Mouse (Mus musculus): ENCODE data around the gene Sh3glb1.

The Sh3glb1 gene

DNA sequence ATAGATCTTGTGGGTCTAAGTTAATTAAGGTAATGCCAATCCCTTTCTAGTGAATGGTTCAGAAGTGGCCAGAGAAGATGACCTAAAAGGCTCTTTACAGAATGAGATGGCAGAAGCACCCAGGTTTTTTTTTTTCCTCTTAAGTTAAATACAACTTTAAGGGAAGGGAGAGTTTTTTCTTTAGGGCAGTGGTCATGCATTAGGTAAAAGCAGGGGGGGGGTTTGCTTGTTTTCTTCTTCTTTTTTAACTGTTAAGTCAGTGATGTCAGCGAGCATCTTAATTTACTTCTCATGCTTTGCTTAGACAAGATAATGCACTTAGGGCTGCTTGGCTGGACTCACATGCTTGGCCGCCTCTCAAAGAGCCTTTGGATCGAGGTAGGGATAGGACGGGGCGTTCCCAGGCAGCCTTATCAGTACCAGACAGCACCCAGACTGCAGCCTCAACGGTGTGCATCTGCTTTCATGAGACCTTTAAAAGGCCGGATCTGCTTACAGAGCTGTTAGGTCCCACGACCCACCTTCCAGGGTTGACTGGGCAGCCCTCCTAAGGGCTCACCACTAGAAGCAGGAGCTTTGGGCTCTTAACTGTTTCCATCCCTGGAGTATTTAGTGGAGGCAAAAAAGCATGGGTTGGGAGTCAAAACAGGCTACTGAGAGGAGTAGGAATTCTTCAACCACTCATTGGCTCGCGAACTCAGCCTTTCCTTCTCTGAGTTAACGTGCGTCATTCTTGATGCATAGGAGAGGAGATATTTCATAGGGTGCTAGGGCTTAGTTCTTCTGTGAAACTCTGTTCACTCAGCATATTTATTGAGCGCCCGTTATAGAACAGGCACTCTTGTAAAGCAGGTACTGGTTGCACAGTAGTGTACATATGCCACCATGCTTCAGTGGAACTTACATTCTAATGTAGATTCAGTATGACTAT, 49.9 kb downstream of the Sh3glb1 start:
- DNase-seq (ENCODE audit: low spot score) = no peak

GRCm38 (mm10) chr3:144669457-144669864, 50.7 kb downstream of the Sh3glb1 start:
- DNase-seq (ENCODE audit: low spot score) = no peak

- DNase-seq (ENCODE audit: low spot score) = no peak
Observed at GRCm38 (mm10) chr3:144668949-144669348, 51.2 kb downstream of the Sh3glb1 start.

DNA sequence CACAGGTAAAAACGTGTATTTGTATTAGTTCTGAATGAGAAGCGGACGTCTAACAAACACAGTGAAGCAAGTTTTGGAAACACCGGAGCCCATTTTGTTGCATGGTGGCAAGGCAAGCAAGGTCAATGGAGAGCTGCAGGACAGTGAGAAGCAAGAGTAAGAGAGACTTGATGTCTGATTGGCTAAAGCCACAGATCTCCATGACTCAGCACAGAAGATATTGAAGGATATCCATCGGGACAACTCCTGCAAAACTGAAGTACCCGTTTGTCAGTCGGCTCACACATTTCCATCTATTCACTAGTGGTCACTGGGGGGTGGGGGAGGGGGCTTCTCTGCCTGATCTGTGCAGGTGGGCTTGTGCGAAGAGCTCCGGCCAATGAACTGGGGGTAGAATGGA, 52.1 kb downstream of the Sh3glb1 start:
- DNase-seq (ENCODE audit: low spot score) = no peak

DNA sequence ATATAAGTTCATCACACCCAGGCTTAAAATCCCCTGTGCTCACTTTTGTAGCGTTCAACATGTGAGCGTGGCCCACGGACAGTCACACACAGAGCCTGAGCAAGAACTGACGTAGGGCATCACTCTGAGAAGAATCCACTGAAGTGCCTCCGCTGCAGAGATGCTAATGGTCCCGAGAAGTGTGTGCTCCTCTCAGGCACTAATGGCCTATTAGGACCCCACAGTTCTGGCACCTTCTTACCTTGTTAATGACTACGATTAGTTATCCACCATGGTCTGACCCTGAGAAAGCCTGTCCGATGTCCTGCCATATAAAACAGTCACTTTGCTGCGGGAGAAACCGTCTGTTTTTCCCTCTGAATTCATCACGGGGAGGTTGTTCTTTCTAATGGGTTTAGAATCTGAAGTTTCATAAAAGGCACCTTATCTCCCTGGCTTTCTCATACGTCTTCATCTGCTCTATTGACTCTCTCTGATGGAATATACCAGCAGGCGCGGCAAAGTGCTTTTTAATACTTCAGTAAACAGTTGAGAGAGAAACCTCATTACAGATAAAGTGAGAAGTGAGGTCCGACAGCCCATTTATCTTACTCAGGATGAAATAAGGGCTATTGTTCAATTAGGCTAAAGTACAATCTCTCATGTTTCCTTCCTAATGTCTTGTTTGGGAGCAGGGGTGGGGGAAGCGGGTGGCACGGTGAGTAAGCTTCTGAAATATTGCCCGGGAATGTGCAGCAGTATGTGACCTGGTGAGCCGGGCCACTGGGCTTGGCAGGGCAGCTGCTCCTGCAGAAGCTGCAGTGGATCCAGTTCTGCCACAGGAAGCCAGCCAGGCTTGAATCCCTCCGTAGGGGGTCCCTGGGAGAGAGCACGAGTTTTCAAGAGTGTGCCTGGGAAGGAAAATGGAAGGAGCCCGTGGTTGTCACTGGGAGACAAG, 55.5 kb downstream of the Sh3glb1 start:
- DNase-seq (ENCODE audit: low spot score) = peak; percentile 54

DNA sequence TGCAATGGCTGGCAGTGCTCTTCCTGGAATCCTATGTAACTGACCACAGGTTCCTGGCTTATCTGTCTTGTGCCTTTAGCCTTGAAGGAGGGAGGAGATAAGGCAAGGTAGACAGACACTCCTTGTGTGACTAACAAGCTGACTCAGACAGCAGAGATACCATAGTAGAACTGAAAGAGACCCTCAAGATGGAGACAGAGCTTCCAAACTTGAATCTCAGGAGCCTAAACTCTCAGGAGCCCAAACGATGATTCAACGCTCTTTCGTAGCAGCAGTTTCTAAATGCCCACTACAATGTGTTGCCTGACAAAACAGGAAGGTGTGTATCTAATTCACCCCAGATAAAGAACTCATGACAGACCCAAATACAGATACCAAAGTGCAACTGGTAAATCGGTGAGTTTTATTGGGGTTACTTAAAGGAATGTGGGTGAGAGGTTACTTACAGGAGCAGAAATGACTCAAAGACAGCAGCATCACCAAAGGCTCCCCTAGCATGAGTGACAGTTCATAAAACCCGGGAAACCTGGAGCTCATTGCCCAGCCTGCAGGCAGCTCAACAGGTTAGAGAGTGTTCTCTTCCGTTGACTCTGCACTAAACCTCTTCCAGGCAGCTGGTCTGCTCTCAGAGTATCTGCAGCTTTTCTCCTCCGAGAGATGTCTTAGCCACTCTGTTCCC, 56.6 kb downstream of the Sh3glb1 start:
- no peak for DNase-seq (ENCODE audit: low spot score)

GRCm38 (mm10) chr3:144662215-144662852, 57.8 kb downstream of the Sh3glb1 start:
- no peak for DNase-seq (ENCODE audit: low spot score)

DNA sequence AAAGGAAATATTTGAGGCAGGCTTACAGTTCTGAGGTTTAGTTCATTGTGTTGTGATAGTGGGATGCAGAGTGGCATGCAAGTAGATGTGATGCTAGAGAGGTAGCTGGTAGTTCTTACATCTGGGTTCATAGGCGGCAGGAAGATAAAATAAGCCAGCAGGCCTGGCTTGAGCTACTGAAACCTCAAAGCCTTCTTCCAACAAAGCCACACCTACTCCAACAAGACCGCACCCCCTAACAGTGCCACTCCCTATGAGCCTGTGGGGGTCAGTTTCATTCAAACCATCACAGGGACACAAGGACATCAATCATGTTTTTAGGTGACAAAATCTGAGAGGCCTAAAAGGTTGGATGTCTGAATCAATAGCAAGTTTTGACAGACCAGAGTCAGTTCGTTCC, 58.7 kb downstream of the Sh3glb1 start:
- no peak for DNase-seq (ENCODE audit: low spot score)

DNA sequence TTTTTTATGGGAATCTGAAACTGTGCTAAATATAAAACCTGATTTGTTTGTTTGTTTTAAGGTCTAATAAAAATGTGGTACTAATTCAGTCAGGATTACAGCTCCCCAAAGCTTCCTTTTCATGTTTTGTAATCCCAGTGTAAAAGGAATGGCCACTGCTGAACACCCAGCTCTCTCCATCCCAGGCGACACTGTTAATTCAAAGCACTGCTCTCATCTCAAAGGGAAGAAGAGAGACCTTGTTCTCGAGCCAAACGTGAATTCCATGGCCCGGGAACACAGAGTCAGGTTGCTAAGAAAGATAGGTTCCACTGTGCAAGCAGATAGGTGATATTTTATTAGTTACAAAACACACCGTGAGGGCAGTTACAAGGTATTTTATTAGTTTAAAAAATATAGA, 75.9 kb downstream of the Sh3glb1 start:
- DNase-seq (ENCODE audit: low spot score) = no peak

- DNase-seq (ENCODE audit: low spot score) = peak; percentile 33
Observed at GRCm38 (mm10) chr3:144643301-144643871, 76.7 kb downstream of the Sh3glb1 start.

- no peak for DNase-seq (ENCODE audit: low spot score)
Observed at GRCm38 (mm10) chr3:144642141-144642540, 78.0 kb downstream of the Sh3glb1 start.

GRCm38 (mm10) chr3:144640033-144640432, 80.1 kb downstream of the Sh3glb1 start:
- DNase-seq (ENCODE audit: low spot score) = no peak

GRCm38 (mm10) chr3:144639387-144639786, 80.7 kb downstream of the Sh3glb1 start:
- no peak for DNase-seq (ENCODE audit: low spot score)

GRCm38 (mm10) chr3:144638110-144638509, 82.0 kb downstream of the Sh3glb1 start:
- DNase-seq (ENCODE audit: low spot score) = no peak

DNA sequence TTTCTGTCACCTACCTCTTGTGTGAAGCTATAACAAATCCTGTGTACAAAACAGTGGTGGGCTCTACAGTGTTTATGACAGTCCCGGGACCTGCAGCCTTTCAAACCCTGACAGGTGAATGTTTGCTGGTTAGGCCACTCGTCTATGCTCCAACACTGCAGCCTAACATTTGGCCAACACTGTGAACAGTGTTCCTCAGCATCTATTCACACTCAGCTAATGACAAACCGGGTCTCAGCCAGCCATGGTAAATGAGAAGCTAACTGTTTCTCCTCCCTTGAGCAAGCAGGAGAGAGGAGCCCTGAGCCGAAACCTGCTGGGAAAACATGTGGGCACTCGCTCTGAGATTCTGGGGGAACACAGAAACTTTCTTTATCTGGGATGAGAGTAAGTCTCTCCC, 84.9 kb downstream of the Sh3glb1 start:
- no peak for DNase-seq (ENCODE audit: low spot score)
